Mouse (Mus musculus): ENCODE results near the gene H2afj.
A peak's percentile ranks its signal among the peaks of the same experiment; 100 is the strongest.

Gene H2afj

GRCm38 (mm10) chr6:136806819-136807218 is 1.2 kb upstream of the H2afj start:
- no peak for DNase-seq

GRCm38 (mm10) chr6:136807395-136808013 is 540 bp upstream of the H2afj start:
- DNase-seq = no peak

DNA sequence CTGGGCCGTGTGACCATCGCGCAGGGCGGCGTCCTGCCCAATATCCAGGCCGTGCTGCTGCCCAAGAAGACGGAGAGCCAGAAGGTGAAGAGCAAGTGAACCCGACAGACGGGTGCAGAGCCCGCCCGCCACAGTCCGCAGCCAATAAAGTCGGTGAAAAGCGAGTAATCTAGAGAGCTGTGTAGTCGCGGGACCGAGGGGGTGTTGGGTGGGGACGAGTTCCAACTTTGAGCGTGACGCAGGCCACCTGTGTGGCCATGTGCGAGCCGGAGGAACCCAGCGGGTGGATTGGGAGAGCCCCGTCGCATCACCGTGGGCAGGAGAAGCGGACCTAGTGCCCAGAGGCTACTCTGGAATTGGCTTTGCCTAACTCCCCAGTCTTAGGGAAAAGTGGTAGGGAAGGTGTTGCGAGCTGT is 595 bp downstream of the H2afj start:
- DNase-seq = no peak

DNA sequence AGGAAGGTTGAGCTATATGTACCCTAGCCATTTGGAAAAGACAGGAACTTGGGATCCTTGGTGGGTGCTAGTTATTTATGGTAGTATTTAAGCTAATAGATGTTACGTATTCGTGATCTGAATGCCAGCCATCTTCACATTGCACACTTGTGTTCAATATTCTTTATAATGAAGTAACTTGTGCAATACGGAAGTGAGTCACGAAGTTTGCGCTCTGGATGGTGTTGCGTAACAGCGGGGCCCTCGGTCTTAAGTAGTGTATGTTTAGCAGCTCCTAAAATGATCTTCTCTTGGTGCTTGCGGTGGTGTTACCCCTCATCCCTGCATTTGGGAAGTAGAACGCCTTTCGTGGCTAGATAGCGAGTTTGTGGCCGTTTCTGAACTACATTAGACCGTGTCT is 1.0 kb downstream of the H2afj start:
- DNase-seq = no peak

DNA sequence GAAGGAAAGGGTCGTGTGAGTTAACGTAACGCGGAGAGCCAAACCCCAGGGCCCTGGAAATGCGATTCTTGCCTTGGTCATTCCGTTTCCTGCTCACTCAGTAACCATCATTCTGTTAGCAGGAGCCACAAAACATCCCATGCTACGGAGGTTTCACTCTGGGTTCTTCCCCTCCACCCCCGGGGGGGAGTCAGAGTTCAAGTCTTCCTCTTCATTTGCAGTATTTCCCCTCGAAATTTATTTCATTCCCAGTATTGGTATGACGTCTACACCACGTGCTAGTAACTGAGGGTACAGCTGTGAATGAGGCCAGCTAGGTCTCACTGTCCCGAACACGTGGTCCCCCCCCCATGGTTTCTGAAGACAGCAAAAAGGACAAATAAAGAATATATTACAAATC is 1.6 kb downstream of the H2afj start:
- no peak for DNase-seq

- DNase-seq = no peak
These were observed 3.2 kb downstream of the H2afj start for GRCm38 (mm10) chr6:136811196-136811595.

DNA sequence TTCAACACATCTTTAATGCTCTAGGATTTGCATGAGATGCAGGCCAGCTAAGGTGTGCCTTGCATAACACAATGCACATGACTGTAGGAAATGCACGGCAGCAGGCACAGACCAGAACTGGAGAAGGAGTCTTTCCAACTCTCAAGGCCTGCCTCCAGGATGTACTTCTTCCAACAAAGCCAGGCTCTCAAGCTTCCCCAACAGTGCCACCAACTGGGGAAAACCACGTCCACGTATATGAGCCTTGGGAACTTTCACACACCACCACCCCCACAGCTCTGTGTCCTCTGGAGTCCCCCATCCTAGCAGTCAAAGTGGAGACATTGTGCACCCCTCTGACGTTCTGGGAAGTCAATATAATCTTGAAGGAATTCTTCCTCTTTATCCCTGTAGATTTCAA is 5.1 kb downstream of the H2afj start:
- peak; percentile 41 for DNase-seq

GRCm38 (mm10) chr6:136815381-136815780 is 7.3 kb downstream of the H2afj start:
- no peak for DNase-seq

- DNase-seq = no peak
These were observed 8.8 kb downstream of the H2afj start for GRCm38 (mm10) chr6:136816826-136817225.

DNA sequence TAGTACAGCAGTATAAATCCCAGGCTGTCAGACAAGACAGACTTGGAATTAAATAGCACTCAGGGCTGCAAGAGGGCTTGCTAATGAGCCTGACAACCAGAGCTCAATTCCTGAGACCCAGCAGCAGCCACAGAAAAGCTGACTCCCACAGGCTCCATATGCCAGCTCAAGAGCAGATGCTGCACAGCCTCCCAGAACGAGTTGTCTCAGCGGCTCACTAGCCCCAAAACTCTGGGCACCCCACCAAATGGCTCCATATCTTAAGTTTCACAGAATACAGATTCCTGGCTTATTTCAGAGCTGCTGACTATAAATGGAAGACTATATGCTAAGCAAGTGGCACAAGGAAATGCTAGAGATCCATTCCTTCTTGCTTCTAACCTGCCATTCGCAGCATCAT is 9.5 kb downstream of the H2afj start:
- DNase-seq = no peak

DNA sequence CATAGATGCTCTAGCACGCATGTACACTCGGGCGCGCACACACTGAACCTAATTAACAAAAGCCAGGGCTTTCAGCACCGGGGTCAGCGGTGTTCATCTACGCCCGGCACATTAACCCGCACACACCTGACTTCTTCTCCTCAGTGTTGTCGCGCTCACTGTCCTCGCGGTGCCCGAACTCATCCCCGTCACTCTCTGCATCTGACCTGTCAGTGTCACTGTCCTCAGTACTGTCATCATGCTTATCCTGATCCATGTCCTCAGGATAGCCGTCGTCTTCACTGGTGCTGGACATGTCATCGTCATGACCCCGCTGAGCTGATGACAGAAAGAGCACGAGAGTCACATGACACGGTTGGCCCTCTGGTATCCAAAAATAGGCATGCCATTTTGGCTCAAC is 12.3 kb downstream of the H2afj start:
- no peak for DNase-seq

- DNase-seq = no peak
These were observed 13.0 kb downstream of the H2afj start for GRCm38 (mm10) chr6:136821086-136821485.

- DNase-seq = no peak
These were observed 16.9 kb downstream of the H2afj start for GRCm38 (mm10) chr6:136824987-136825386.

DNA sequence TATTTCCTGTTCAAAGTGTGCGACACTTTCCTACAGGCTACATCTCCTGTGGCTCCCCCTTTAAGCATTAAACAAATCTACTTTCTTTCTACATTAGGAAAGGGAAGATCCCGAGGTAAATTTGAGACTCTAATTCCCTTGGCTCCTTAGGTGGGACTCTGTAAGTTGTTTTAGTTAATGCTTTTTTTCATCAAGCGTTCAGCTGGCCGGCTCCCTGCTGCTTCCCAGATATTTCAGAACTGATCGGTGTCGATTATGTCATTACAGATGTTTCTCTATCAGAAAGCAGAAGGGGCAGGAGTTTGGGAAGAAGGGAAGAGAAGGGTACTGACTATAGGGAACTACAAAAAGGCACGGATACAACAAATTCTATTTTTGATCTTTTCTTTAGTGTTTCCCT is 19.1 kb downstream of the H2afj start:
- no peak for DNase-seq

GRCm38 (mm10) chr6:136827516-136827880 is 19.5 kb downstream of the H2afj start, which contains the start of gene BC049715:
TSS of gene BC049715 (plus strand) at chr6:136827626.
- DNase-seq = no peak

GRCm38 (mm10) chr6:136827881-136828561 is 20.0 kb downstream of the H2afj start, which contains the start of gene Wbp11:
TSS of gene Wbp11 (minus strand) at chr6:136828233.
- peak; percentile 96 for DNase-seq

DNA sequence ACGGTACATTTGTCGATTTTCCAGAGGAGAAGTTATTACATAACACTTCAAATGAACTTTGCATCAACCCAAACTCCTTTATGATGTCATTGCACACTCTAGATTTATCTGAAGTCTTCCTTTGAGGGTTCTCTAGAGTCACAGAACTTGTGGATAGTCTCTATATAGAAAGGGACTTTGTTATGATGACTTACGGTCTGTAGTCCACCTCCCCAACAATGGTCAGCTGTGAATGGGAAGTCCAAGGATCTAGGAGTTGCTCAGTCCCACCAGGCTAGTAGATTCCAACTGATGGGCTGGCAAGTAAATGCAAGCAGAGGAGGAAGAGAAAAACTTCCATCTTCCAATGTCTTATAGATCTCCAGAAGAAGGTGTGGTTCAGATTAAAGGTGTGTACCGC is 20.6 kb downstream of the H2afj start:
- DNase-seq = no peak

DNA sequence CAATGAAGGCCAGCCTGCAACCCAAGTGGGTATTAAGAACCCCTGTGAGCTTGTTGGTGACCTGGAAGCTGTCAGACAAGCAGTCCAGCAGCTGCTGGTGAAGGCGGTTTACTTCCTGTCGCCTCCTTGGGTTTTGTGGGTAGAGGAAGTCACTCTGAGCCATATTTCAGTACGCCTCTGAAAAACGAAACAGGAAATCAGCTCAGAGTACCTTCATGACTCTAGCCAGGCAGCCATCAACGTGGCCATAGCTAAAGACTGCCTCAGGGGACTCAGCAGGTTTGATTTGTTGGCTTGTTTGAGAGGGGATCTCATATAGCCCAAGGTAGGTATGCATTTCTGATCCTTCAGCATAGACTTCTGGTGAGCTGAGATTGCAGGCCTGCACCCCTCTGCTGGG is 23.7 kb downstream of the H2afj start:
- no peak for DNase-seq

GRCm38 (mm10) chr6:136835352-136835751 is 27.3 kb downstream of the H2afj start, which contains the start of gene Smco3:
TSS of gene Smco3 (minus strand) at chr6:136835452.
- no peak for DNase-seq

DNA sequence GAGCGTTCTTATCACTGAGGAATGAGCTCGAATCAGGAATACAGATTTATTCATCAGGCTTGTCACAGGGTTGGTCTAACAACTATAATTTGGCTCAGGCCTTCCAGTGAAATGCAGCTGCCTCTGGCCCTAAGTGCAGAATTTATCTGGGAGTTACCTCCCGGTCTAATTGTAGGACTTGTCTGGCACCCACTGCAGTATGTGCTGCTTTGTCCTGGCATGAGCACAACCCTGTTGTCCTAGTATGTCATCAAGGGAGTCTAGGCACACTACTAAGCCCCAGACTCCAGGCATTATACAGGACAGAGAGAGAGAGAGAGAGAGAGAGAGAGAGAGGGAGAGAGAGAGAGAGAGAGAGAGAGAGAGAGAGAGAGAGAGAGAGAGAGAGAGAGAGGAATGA is 29.3 kb downstream of the H2afj start:
- DNase-seq = no peak

GRCm38 (mm10) chr6:136844903-136845302 is 36.9 kb downstream of the H2afj start:
- no peak for DNase-seq

GRCm38 (mm10) chr6:136845706-136846480 is 37.8 kb downstream of the H2afj start:
- DNase-seq = no peak

DNA sequence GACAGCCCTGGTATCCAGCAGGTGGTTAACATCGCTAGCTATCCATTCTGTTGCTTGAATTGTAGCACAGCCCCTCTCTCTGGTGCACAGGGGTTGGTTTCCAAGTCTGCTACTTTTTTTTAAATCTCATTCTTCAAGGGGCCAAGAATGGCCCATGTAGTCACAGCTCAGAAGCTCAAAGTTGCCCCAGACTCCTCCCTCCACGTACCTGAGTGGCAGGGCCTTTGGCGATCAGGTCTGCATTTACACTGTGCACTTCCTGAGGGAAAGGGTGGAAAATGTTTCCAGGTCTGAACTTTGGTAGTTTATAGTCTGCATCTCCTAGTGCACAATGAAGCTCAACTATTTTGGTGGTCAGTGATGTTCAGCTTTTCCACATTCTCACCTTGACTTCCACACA is 39.2 kb downstream of the H2afj start:
- DNase-seq = no peak

DNA sequence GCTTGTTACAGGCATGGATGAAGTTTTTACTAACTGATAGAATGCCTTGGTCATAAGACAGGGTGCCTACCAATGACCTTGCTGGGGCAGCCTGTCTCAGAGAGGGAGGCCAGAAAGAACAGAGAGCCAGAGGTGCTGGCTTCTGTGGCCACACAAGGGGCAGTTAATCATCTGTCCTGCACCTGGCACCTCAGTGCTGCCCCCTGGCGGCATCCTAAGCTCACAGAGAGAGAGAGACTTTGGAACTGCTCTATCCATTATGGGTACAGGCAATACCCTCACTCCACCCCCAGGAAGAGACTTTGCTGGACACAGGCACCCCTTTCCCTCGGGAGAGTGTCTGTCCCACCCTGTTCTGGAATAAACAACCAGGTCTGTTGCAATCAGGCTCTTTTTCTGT is 39.7 kb downstream of the H2afj start:
- peak; percentile 55 for DNase-seq
